Mouse (Mus musculus) MEL (cell line): ENCODE results near the gene Lad1.

Experiments used
- CTCF ChIP-seq, 3 experiments: IDR thresholded peaks in 2 of 3; conservative IDR thresholded peaks in 1 of 3; 2 replicates each; pipeline ENCODE4 v1.5.1; 2011 to 2012; ENCODE audit warnings: low read length in 3 of 3, low read depth in 2 of 3, mild to moderate bottlenecking in 2 of 3, improper control_type of control experiment in 1 of 3, inconsistent platforms in 1 of 3, mixed read lengths in 1 of 3, moderate library complexity in 1 of 3; ENCODE audit not compliant: control insufficient read depth in 1 of 3, insufficient read depth in 1 of 3, poor library complexity in 1 of 3, severe bottlenecking in 1 of 3
- GABPA ChIP-seq: IDR thresholded peaks from 2 replicates; pipeline ENCODE4 v1.6.1; 2012; ENCODE audit warnings: low read depth, mild to moderate bottlenecking, inconsistent platforms, low read length, improper control_type of control experiment, moderate library complexity
- HCFC1 ChIP-seq: IDR thresholded peaks from 2 replicates; pipeline ENCODE4 v1.6.1; 2012; ENCODE audit warnings: low read depth, mild to moderate bottlenecking, inconsistent platforms, low read length, improper control_type of control experiment, moderate library complexity
- JUND ChIP-seq: IDR thresholded peaks from 2 replicates; pipeline ENCODE4 v1.6.1; 2011; ENCODE audit warnings: low read depth, mild to moderate bottlenecking, improper control_type of control experiment, low read length
- MAFK ChIP-seq: IDR thresholded peaks from 2 replicates; pipeline ENCODE4 v1.6.1; 2011; ENCODE audit warnings: low read depth, mild to moderate bottlenecking, low read length, improper control_type of control experiment, borderline replicate concordance
- MAX ChIP-seq: IDR thresholded peaks from 2 replicates; pipeline ENCODE4 v1.6.1; 2011; ENCODE audit warnings: low read length, improper control_type of control experiment
- POLR2A ChIP-seq, 2 experiments: IDR thresholded peaks; 2 replicates each; pipeline ENCODE4 v1.6.1; 2011 to 2012; ENCODE audit warnings: low read length in 2 of 2, mild to moderate bottlenecking in 2 of 2, control low read depth in 1 of 2, improper control_type of control experiment in 1 of 2, low read depth in 1 of 2, moderate library complexity in 1 of 2; ENCODE audit not compliant: control insufficient read depth in 1 of 2, insufficient read depth in 1 of 2, poor library complexity in 1 of 2
- POLR2AphosphoS2 ChIP-seq: IDR thresholded peaks from 2 replicates; pipeline ENCODE4 v1.6.1; 2011; ENCODE audit warnings: low read length, improper control_type of control experiment
- USF1 ChIP-seq: IDR thresholded peaks from 2 replicates; pipeline ENCODE4 v1.6.1; 2014; ENCODE audit warnings: low read depth, mild to moderate bottlenecking, inconsistent platforms, low read length, improper control_type of control experiment, moderate library complexity
- USF2 ChIP-seq, 2 experiments: IDR thresholded peaks; 2 replicates each; pipeline ENCODE4 v1.6.1; 2011 to 2012; ENCODE audit warnings: improper control_type of control experiment in 2 of 2, low read length in 2 of 2, borderline replicate concordance in 1 of 2, inconsistent platforms in 1 of 2, low read depth in 1 of 2, mild to moderate bottlenecking in 1 of 2; ENCODE audit not compliant: insufficient read depth in 1 of 2
- ZNF384 ChIP-seq: IDR thresholded peaks from 2 replicates; pipeline ENCODE4 v1.6.1; 2012; ENCODE audit warnings: low read depth, mild to moderate bottlenecking, inconsistent platforms, low read length, improper control_type of control experiment

GRCm38 (mm10) chr1:135794216-135795134 lies 23.9 kb upstream of the Lad1 start:
- TF ChIP-seq MAX (no peak), CTCF (IDR thresholded peaks at IDR 0.05 in 2 of 3, conservative IDR thresholded peaks at IDR 0.05 in 1 of 3; ENCODE audit: control insufficient read depth in 1 of 3, insufficient read depth in 1 of 3, low read depth in 2 of 3, low read length in 3 of 3, poor library complexity in 1 of 3, severe bottlenecking in 1 of 3) (no peak), POLR2A (IDR thresholded peaks at IDR 0.05; ENCODE audit: control insufficient read depth in 1 of 2, insufficient read depth in 1 of 2, low read depth in 1 of 2, low read length in 2 of 2, poor library complexity in 1 of 2) (no peak), POLR2AphosphoS2 (no peak), GABPA (no peak), ZNF384 (no peak), USF2 (IDR thresholded peaks at IDR 0.05; ENCODE audit: borderline replicate concordance in 1 of 2, insufficient read depth in 1 of 2, low read depth in 1 of 2, low read length in 2 of 2) (no peak), HCFC1 (no peak), MAFK (no peak), USF1 (no peak), JUND (no peak)
